Mouse (Mus musculus): ENCODE results near the gene Gm37240. TPM values are rescaled to one million over a fixed set of nuclear protein-coding genes. Genes with fewer than 3 reads are reported as not detected.

The Gm37240 gene
- polyA plus RNA-seq, 1 experiment from 2014 or later: 0.16 TPM

GRCm38 (mm10) chr3:84937360-84938355, 949.7 kb downstream of the Gm37240 start:
- H3K4me1 ChIP-seq (replicated peaks): peaks cover 21% of the 10 kb centered on the region
- ATAC-seq: peak; percentile 96
- H3K4me2 ChIP-seq (replicated peaks): peak overlapping the region; percentile 30
- H3K9me3 ChIP-seq: no peaks in the 10 kb centered on the region
- peak overlapping the region; percentile 84 for H3K27ac ChIP-seq
- H3K27me3 ChIP-seq: no peaks in the 10 kb centered on the region
- no peak overlapping the region for H3K4me3 ChIP-seq (replicated peaks)
- WGBS: 12% methylated on average over 12 of the region's 12 CpGs
- no peaks in the 10 kb centered on the region for H3K36me3 ChIP-seq
- 0 out of 2 replicates have a peak overlapping the region, but pooled peaks have one; percentile 33 for H3K9ac ChIP-seq (replicated peaks)

- WGBS: 27% methylated on average over 5 of the region's 5 CpGs
- Histone ChIP-seq H3K27me3 (no peaks in the 10 kb centered on the region), H3K27ac (peak overlapping the region; percentile 72)
Observed at GRCm38 (mm10) chr3:84936956-84937355, 950.4 kb downstream of the Gm37240 start.

GRCm38 (mm10) chr3:84936252-84936651, 951.1 kb downstream of the Gm37240 start:
- Histone ChIP-seq H3K9ac (replicated peaks) (no peak overlapping the region), H3K27ac (no peak overlapping the region), H3K27me3 (no peaks in the 10 kb centered on the region), H3K4me3 (replicated peaks) (no peak overlapping the region), H3K4me2 (replicated peaks) (no peak overlapping the region), H3K9me3 (no peaks in the 10 kb centered on the region), H3K36me3 (no peaks in the 10 kb centered on the region), H3K4me1 (replicated peaks) (peaks cover 21% of the 10 kb centered on the region)
- 41% methylated on average over 2 of the region's 2 CpGs for WGBS
- no peak for ATAC-seq

More at GRCm38 (mm10) chr3:84936956-84937355, 950.4 kb downstream of the Gm37240 start:
- Histone ChIP-seq H3K4me3 (replicated peaks) (no peak overlapping the region), H3K9me3 (no peaks in the 10 kb centered on the region), H3K4me1 (replicated peaks) (peaks cover 21% of the 10 kb centered on the region), H3K9ac (replicated peaks) (no peak overlapping the region), H3K4me2 (replicated peaks) (no peak overlapping the region), H3K36me3 (no peaks in the 10 kb centered on the region)
- no peak for ATAC-seq

- no peak overlapping the region for H3K4me2 ChIP-seq (replicated peaks)
- H3K27ac ChIP-seq: no peak overlapping the region
- no peaks in the 10 kb centered on the region for H3K9me3 ChIP-seq
- ATAC-seq: no peak
- no peak overlapping the region for H3K9ac ChIP-seq (replicated peaks)
- WGBS: 70% methylated on average over 1 of the region's 1 CpGs
- no peaks in the 10 kb centered on the region for H3K27me3 ChIP-seq
- no peak overlapping the region for H3K4me3 ChIP-seq (replicated peaks)
- H3K4me1 ChIP-seq (replicated peaks): peaks cover 21% of the 10 kb centered on the region
- H3K36me3 ChIP-seq: no peaks in the 10 kb centered on the region
Observed at GRCm38 (mm10) chr3:84935729-84936128, 951.6 kb downstream of the Gm37240 start.

- ATAC-seq: no peak
- no peak overlapping the region for H3K9ac ChIP-seq (replicated peaks)
- H3K9me3 ChIP-seq: no peaks in the 10 kb centered on the region
- H3K27me3 ChIP-seq: no peaks in the 10 kb centered on the region
- H3K27ac ChIP-seq: no peak overlapping the region
- 93% methylated on average over 3 of the region's 3 CpGs for WGBS
- no peaks in the 10 kb centered on the region for H3K4me1 ChIP-seq (replicated peaks)
- H3K36me3 ChIP-seq: no peaks in the 10 kb centered on the region
- no peak overlapping the region for H3K4me3 ChIP-seq (replicated peaks)
- no peak overlapping the region for H3K4me2 ChIP-seq (replicated peaks)
Observed at GRCm38 (mm10) chr3:84930683-84931082, 956.6 kb downstream of the Gm37240 start.

- H3K9ac ChIP-seq (replicated peaks): no peak overlapping the region
- no peak overlapping the region for H3K4me2 ChIP-seq (replicated peaks)
- no peak overlapping the region for H3K27ac ChIP-seq
- 91% methylated on average over 3 of the region's 3 CpGs for WGBS
- no peaks in the 10 kb centered on the region for H3K9me3 ChIP-seq
- no peak overlapping the region for H3K4me3 ChIP-seq (replicated peaks)
- 0 out of 2 replicates have a peak, but pooled peaks cover 3% of the 10 kb centered on the region for H3K4me1 ChIP-seq (replicated peaks)
- no peaks in the 10 kb centered on the region for H3K27me3 ChIP-seq
- no peak for ATAC-seq
- no peaks in the 10 kb centered on the region for H3K36me3 ChIP-seq
Observed at GRCm38 (mm10) chr3:84929171-84929570, 958.1 kb downstream of the Gm37240 start.

GRCm38 (mm10) chr3:84927901-84928300, 959.4 kb downstream of the Gm37240 start:
- Histone ChIP-seq H3K4me1 (replicated peaks) (0 out of 2 replicates have a peak, but pooled peaks cover 3% of the 10 kb centered on the region), H3K27ac (no peak overlapping the region), H3K9me3 (no peaks in the 10 kb centered on the region), H3K4me3 (replicated peaks) (no peak overlapping the region), H3K4me2 (replicated peaks) (no peak overlapping the region), H3K9ac (replicated peaks) (no peak overlapping the region), H3K36me3 (no peaks in the 10 kb centered on the region), H3K27me3 (no peaks in the 10 kb centered on the region)
- no peak for ATAC-seq
- 86% methylated on average over 2 of the region's 2 CpGs for WGBS

GRCm38 (mm10) chr3:84927168-84927794, 960.0 kb downstream of the Gm37240 start:
- 88% methylated on average over 8 of the region's 8 CpGs for WGBS
- Histone ChIP-seq H3K9ac (replicated peaks) (no peak overlapping the region), H3K4me3 (replicated peaks) (no peak overlapping the region), H3K27ac (no peak overlapping the region), H3K4me1 (replicated peaks) (0 out of 2 replicates have a peak, but pooled peaks cover 3% of the 10 kb centered on the region), H3K4me2 (replicated peaks) (no peak overlapping the region), H3K9me3 (no peaks in the 10 kb centered on the region), H3K36me3 (no peaks in the 10 kb centered on the region), H3K27me3 (no peaks in the 10 kb centered on the region)
- ATAC-seq: no peak

- H3K9me3 ChIP-seq: no peaks in the 10 kb centered on the region
- H3K9ac ChIP-seq (replicated peaks): no peak overlapping the region
- no peak overlapping the region for H3K27ac ChIP-seq
- no peak overlapping the region for H3K4me3 ChIP-seq (replicated peaks)
- H3K4me2 ChIP-seq (replicated peaks): no peak overlapping the region
- ATAC-seq: no peak
- H3K36me3 ChIP-seq: no peaks in the 10 kb centered on the region
- H3K27me3 ChIP-seq: no peaks in the 10 kb centered on the region
- WGBS: 91% methylated on average over 5 of the region's 5 CpGs
- H3K4me1 ChIP-seq (replicated peaks): 0 out of 2 replicates have a peak, but pooled peaks cover 3% of the 10 kb centered on the region
Observed at GRCm38 (mm10) chr3:84926140-84926539, 961.2 kb downstream of the Gm37240 start.

GRCm38 (mm10) chr3:84925229-84925628, 962.1 kb downstream of the Gm37240 start:
- Histone ChIP-seq H3K4me1 (replicated peaks) (0 out of 2 replicates have a peak, but pooled peaks cover 3% of the 10 kb centered on the region), H3K36me3 (no peaks in the 10 kb centered on the region), H3K4me2 (replicated peaks) (no peak overlapping the region), H3K27ac (no peak overlapping the region), H3K9me3 (no peaks in the 10 kb centered on the region), H3K9ac (replicated peaks) (no peak overlapping the region), H3K4me3 (replicated peaks) (no peak overlapping the region), H3K27me3 (no peaks in the 10 kb centered on the region)
- WGBS: 85% methylated on average over 4 of the region's 4 CpGs
- no peak for ATAC-seq

- H3K4me1 ChIP-seq (replicated peaks): 0 out of 2 replicates have a peak, but pooled peaks cover 3% of the 10 kb centered on the region
- H3K4me3 ChIP-seq (replicated peaks): no peak overlapping the region
- 88% methylated on average over 1 of the region's 1 CpGs for WGBS
- H3K36me3 ChIP-seq: no peaks in the 10 kb centered on the region
- no peaks in the 10 kb centered on the region for H3K9me3 ChIP-seq
- no peak overlapping the region for H3K27ac ChIP-seq
- H3K9ac ChIP-seq (replicated peaks): no peak overlapping the region
- no peaks in the 10 kb centered on the region for H3K27me3 ChIP-seq
- no peak for ATAC-seq
- H3K4me2 ChIP-seq (replicated peaks): no peak overlapping the region
Observed at GRCm38 (mm10) chr3:84923670-84924069, 963.6 kb downstream of the Gm37240 start.

GRCm38 (mm10) chr3:84923256-84923655, 964.1 kb downstream of the Gm37240 start:
- H3K27me3 ChIP-seq: no peaks in the 10 kb centered on the region
- no peak overlapping the region for H3K9ac ChIP-seq (replicated peaks)
- 0 out of 2 replicates have a peak, but pooled peaks cover 3% of the 10 kb centered on the region for H3K4me1 ChIP-seq (replicated peaks)
- no peak for ATAC-seq
- H3K4me2 ChIP-seq (replicated peaks): no peak overlapping the region
- H3K27ac ChIP-seq: no peak overlapping the region
- H3K36me3 ChIP-seq: no peaks in the 10 kb centered on the region
- H3K9me3 ChIP-seq: no peaks in the 10 kb centered on the region
- H3K4me3 ChIP-seq (replicated peaks): no peak overlapping the region
- WGBS: 91% methylated on average over 1 of the region's 1 CpGs

Data from midbrain, embryonic 13.5 days (tissue).